ENCODE assay signal across 25 mouse cellular contexts in the genomic region with DNA sequence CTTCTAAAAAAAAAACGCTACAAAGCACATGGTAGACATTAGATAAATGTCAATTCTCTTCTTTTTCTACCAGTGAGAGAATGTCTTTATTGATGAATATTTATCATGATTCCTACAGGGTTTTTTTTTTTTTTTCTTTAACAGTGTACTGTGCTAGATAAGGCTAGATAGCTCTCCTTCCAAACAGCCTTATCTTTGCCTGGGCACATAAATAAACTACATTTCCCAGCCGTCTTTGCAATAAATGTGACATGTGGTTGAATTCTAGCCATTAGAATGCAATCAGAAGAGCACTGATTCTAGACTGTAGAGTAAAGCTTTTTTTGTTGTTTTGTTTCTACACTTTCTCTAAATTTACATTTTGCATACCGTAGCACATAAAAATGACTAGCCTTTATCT.
DNase-seq lines count a peak whose midpoint lies in the region; ATAC-seq and TF ChIP-seq lines count a peak whose summit lies in the region.
"Had no signal": no experiment of that assay in that cellular context is flagged by ENCODE, and none has a peak within 500 bp of the region (broad histone marks: within the 10 kb centered on the region; RNA-seq: fewer than 3 reads in every experiment).

No protein-coding gene starts in this region.

- no peaks in the 10 kb centered on the region for H3K4me1 ChIP-seq in hindbrain, postnatal 0 days (ENCODE audit: insufficient read depth, low read length)
- H3K4me1 ChIP-seq in hindbrain, embryonic 13.5 days (replicated peaks): no peaks in the 10 kb centered on the region
- H3K4me1 ChIP-seq in MEL (ENCODE audit: control insufficient read depth in 1 of 2, insufficient read depth in 2 of 2, low read length in 2 of 2): no peaks in the 10 kb centered on the region
- H3K4me1 ChIP-seq in liver, postnatal 0 days (ENCODE audit: insufficient read depth): no peaks in the 10 kb centered on the region
- H3K4me1 ChIP-seq: heart, embryonic 13.5 days; stomach, embryonic 15.5 days had no signal

- no peak overlapping the region for H3K9ac ChIP-seq in hindbrain, postnatal 0 days (replicated peaks; ENCODE audit: low read length)
- no peak overlapping the region for H3K9ac ChIP-seq in hindbrain, embryonic 13.5 days
- no peak overlapping the region for H3K9ac ChIP-seq in MEL (ENCODE audit: control insufficient read depth, low read depth, low read length, poor library complexity, severe bottlenecking)
- no peak overlapping the region for H3K9ac ChIP-seq in liver, postnatal 0 days (replicated peaks)
- H3K9ac ChIP-seq: embryonic facial prominence, embryonic 12.5 days; heart, embryonic 13.5 days; stomach, embryonic 15.5 days had no signal

- TF ChIP-seq EP300 in MEL (IDR thresholded peaks at IDR 0.05; ENCODE audit: low read depth in 1 of 2, low read length in 2 of 2): no peak
- 0 out of 2 replicates have a peak, but pooled peaks have one; percentile 28 for TF ChIP-seq EP300 in liver, postnatal 0 days (IDR thresholded peaks at IDR 0.05; ENCODE audit: low read depth)

- TF ChIP-seq RAD21 in MEL (IDR thresholded peaks at IDR 0.05; ENCODE audit: low read depth, low read length): no peak

- no peak for ATAC-seq in hindbrain, postnatal 0 days
- no peak for ATAC-seq in hindbrain, embryonic 13.5 days (ENCODE audit: low FRiP score)
- no peak for ATAC-seq in liver, postnatal 0 days
- ATAC-seq: activated CD4-positive, CD25-positive, alpha-beta regulatory T cell, adult 4 months; intestine, embryonic 16.5 days had no signal

- no peak overlapping the region for H3K4me3 ChIP-seq in hindbrain, postnatal 0 days (ENCODE audit: low read length)
- H3K4me3 ChIP-seq in hindbrain, embryonic 13.5 days: no peak overlapping the region
- no peak overlapping the region for H3K4me3 ChIP-seq in MEL (ENCODE audit: control insufficient read depth in 1 of 2, insufficient read depth in 1 of 2, low read depth in 2 of 2, low read length in 2 of 2)
- no peak overlapping the region for H3K4me3 ChIP-seq in liver, postnatal 0 days (ENCODE audit: low read depth, low read length)
- H3K4me3 ChIP-seq: embryonic facial prominence, embryonic 12.5 days; heart, embryonic 13.5 days; stomach, embryonic 15.5 days had no signal

- no peak overlapping the region for H3K4me2 ChIP-seq in hindbrain, postnatal 0 days (ENCODE audit: low read depth, low read length)
- H3K4me2 ChIP-seq in hindbrain, embryonic 13.5 days: no peak overlapping the region
- H3K4me2 ChIP-seq in liver, postnatal 0 days (ENCODE audit: low read depth, low read length): no peak overlapping the region
- H3K4me2 ChIP-seq: embryonic facial prominence, embryonic 12.5 days; heart, embryonic 13.5 days; stomach, embryonic 15.5 days had no signal

- H3K27ac ChIP-seq in hindbrain, postnatal 0 days: no peak overlapping the region
- no peak overlapping the region for H3K27ac ChIP-seq in hindbrain, embryonic 13.5 days
- H3K27ac ChIP-seq in MEL (ENCODE audit: control insufficient read depth, low read depth, low read length): no peak overlapping the region
- H3K27ac ChIP-seq in liver, postnatal 0 days (ENCODE audit: low read depth): no peak overlapping the region
- H3K27ac ChIP-seq: embryonic facial prominence, embryonic 12.5 days; heart, embryonic 13.5 days; kidney, postnatal 0 days; macrophage; stomach, embryonic 15.5 days had no signal

- no peak for TF ChIP-seq CTCF in hindbrain, postnatal 0 days (IDR thresholded peaks at IDR 0.05; ENCODE audit: low read depth)
- no peak for TF ChIP-seq CTCF in MEL (IDR thresholded peaks at IDR 0.05 in 2 of 3, conservative IDR thresholded peaks at IDR 0.05 in 1 of 3; ENCODE audit: control insufficient read depth in 1 of 3, insufficient read depth in 1 of 3, low read depth in 2 of 3, low read length in 3 of 3, poor library complexity in 1 of 3, severe bottlenecking in 1 of 3)
- no peak for TF ChIP-seq CTCF in liver, postnatal 0 days (IDR thresholded peaks at IDR 0.05; ENCODE audit: low read depth)

- WGBS in hindbrain, postnatal 0 days: 92% methylated on average over 3 of the region's 3 CpGs
- 95% methylated on average over 3 of the region's 3 CpGs for WGBS in hindbrain, embryonic 13.5 days
- WGBS in liver, postnatal 0 days (ENCODE audit: insufficient replicate concordance): 56% methylated on average over 3 of the region's 3 CpGs

- no peak for TF ChIP-seq POLR2A in MEL (IDR thresholded peaks at IDR 0.05; ENCODE audit: control insufficient read depth in 1 of 2, insufficient read depth in 1 of 2, low read depth in 1 of 2, low read length in 2 of 2, poor library complexity in 1 of 2)

- peak; percentile 28 for DNase-seq in hindbrain, postnatal 0 days (ENCODE audit: low spot score)
- DNase-seq in MEL (ENCODE audit: low read depth, low spot score): no peak
- peak; percentile 27 for DNase-seq in brain, adult 2 months (ENCODE audit: low read depth, low spot score)
- DNase-seq in liver, postnatal 0 days: no peak
- DNase-seq in c-Kit-positive CD71-positive TER-119-positive erythroid progenitor cells, embryonic 14.5 days (ENCODE audit: low spot score): no peak
- DNase-seq: adrenal gland, adult 2 months; adrenal gland, postnatal 36 days; B cell, adult 2 months; cerebellum, adult 9-10 months; cerebellum, postnatal 36 days; embryo, embryonic 11 days; heart, postnatal 10 days; kidney, adult 8-10 months; kidney, postnatal 4 days; lung, adult 2 months; lung, postnatal 10 days; right cerebral cortex, postnatal 25 days had no signal

- no peaks in the 10 kb centered on the region for H3K27me3 ChIP-seq in hindbrain, postnatal 0 days (ENCODE audit: insufficient read depth, low read length)
- H3K27me3 ChIP-seq in hindbrain, embryonic 13.5 days: no peaks in the 10 kb centered on the region
- H3K27me3 ChIP-seq in MEL (ENCODE audit: control insufficient read depth in 1 of 2, insufficient read depth in 2 of 2, low read length in 2 of 2): no peaks in the 10 kb centered on the region
- H3K27me3 ChIP-seq in liver, postnatal 0 days (ENCODE audit: insufficient read depth, low read length): no peaks in the 10 kb centered on the region
- H3K27me3 ChIP-seq: embryonic facial prominence, embryonic 12.5 days; heart, embryonic 13.5 days; stomach, embryonic 15.5 days had no signal

- no peaks in the 10 kb centered on the region for H3K79me2 ChIP-seq in MEL (ENCODE audit: control insufficient read depth, insufficient read depth, low read length, poor library complexity)

- H3K9me3 ChIP-seq in hindbrain, postnatal 0 days (ENCODE audit: low read length): no peaks in the 10 kb centered on the region
- no peaks in the 10 kb centered on the region for H3K9me3 ChIP-seq in hindbrain, embryonic 13.5 days
- no peaks in the 10 kb centered on the region for H3K9me3 ChIP-seq in MEL (replicated peaks; ENCODE audit: insufficient read depth, low read length)
- H3K9me3 ChIP-seq in liver, postnatal 0 days (ENCODE audit: low read length): no peaks in the 10 kb centered on the region
- H3K9me3 ChIP-seq: embryonic facial prominence, embryonic 12.5 days; heart, embryonic 13.5 days; stomach, embryonic 15.5 days had no signal

- no peaks in the 10 kb centered on the region for H3K36me3 ChIP-seq in hindbrain, postnatal 0 days (ENCODE audit: insufficient read depth, low read length)
- H3K36me3 ChIP-seq in hindbrain, embryonic 13.5 days: no peaks in the 10 kb centered on the region
- H3K36me3 ChIP-seq in MEL (ENCODE audit: control insufficient read depth in 1 of 2, insufficient read depth in 2 of 2, low read length in 2 of 2): no peaks in the 10 kb centered on the region
- H3K36me3 ChIP-seq in liver, postnatal 0 days (replicated peaks; ENCODE audit: insufficient read depth, low read length): no peaks in the 10 kb centered on the region
- H3K36me3 ChIP-seq: embryonic facial prominence, embryonic 12.5 days; heart, embryonic 13.5 days; stomach, embryonic 15.5 days had no signal

TF ChIP-seq in MEL, 35 proteins besides CTCF, POLR2A, EP300 and RAD21:
- TF ChIP-seq HCFC1 (IDR thresholded peaks at IDR 0.05; ENCODE audit: low read depth, low read length) (peak; percentile 45; the same call in 1 of the 2 replicates), ETS1 (IDR thresholded peaks at IDR 0.05; ENCODE audit: low read depth, low read length) (no peak)
TF ChIP-seq in MEL: peak in this region for 1.

Comparison
In these comparisons a context has a peak if more than half of its experiments do, and no peak if none do; other contexts are left out.
1. DNase-seq: peak in hindbrain, postnatal 0 days (single experiment) and brain, adult 2 months (single experiment); none in MEL (single experiment), liver, postnatal 0 days (single experiment) and c-Kit-positive CD71-positive TER-119-positive erythroid progenitor cells, embryonic 14.5 days (single experiment).